Mouse (Mus musculus): ENCODE measurements around the gene 9930021J03Rik.

DNA sequence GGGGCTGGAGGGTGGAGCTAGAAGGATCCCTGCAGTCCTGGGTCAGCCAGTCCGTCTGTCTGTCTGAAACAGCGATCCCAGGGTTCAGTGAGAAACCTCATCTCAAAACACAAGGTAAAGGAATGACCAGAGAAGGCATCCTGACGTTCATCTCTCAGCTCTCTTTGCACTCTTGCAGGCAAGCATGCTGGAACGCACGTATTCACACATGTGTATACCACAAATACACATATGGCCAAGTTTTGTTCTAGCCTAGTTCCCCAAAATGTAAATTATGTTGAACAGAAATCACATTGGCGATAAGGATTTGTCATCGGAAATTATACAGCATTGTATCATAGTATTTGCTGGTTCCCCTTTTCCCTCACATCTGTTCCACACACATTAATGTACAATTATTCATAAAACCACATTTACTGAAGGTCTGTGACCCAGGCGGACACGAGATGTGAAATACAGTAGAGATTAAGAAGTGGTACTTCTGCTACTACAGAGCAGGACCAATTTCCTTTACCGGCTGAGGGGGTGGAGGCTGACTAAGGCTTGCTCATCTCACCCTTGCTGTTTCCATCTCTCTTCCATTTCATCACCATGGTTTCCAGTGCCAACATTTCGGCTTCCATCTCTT is 44.2 kb upstream of the 9930021J03Rik start:
- no peak for TF ChIP-seq CTCF (conservative IDR thresholded peaks at IDR 0.05; ENCODE audit: low read length)
- no peak for TF ChIP-seq NANOG (IDR thresholded peaks at IDR 0.05; ENCODE audit: borderline replicate concordance, low read length)
